Mouse (Mus musculus) thymus, postnatal 0 days (tissue): ENCODE data around the gene Mef2a. TPM values are rescaled to one million over a fixed set of nuclear protein-coding genes. Genes with fewer than 3 reads are reported as not detected.

Experiments used
- DNase-seq: peaks from one replicate; pipeline ENCODE4 v3.0.0-alpha.2; 2015; ENCODE audit warnings: low spot score
- polyA plus RNA-seq: library from polyadenylated mRNA; unstranded; fragments of >200 nt; fragmentation: Nextera tagmentation; extraction: Ambion mirVana; gene quantifications from 2 replicates; pipeline ENCODE4 v1.2.1, GENCODE M21; 2015

The Mef2a gene
- polyA plus RNA-seq, 1 experiment from 2014 or later, result 64.9 TPM

DNA sequence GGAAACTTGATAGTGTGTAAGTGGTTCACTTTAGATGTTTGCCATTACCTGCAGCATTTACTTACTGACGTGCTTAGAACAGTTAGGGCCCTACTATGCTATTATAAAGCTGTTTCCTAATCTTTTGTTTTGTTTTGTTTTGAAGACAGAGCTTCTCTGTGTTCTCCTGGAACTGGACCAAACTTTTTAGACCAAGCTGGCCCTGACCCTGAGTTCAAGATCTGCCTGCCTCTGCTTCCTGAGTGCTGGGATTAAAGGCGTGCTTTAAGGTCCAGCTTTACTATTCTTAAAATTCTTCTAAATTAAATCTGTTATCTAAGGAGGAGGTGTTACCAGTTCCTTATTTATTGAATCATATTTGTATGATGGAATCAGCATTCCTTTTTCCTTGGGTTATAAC, 126.6 kb downstream of the Mef2a start:
- no peak for DNase-seq

DNA sequence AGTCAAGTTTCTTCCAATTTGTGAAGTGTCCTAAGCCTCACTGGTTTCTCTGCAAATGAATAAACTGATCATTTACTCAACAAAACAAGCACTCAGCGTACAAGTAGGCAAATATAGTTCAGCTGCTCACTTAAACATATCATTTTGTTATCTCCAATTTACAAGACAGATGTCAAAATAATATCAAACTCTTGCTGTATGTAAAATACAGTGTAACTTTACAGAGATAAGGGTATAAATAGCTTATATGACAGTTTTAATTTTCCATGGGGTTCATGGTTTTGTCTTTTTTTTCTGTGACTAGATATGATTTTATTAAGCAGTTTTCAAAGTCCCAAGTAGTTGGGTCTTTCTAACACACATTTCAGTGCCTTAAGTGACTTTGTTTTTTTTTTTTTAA, 127.4 kb downstream of the Mef2a start:
- DNase-seq, result no peak

DNA sequence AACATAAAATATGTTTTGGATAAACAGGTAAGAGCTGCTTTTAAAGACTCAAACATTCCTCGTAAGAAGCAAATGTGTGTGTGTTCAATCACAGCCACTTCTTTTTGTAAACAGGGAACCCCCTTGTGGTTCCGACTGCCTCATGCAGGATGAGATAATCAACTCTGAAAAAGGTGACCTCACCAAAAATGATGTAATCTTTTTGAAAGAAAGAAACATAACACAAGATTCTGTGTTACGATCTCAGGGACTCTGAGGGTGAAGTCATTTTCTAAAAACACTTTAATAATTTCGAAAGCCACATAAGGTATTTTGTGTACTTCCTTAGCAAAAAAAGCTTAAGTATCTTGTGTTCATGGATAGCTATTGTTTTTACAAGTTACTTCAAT, 128.8 kb downstream of the Mef2a start:
- no peak for DNase-seq

DNA sequence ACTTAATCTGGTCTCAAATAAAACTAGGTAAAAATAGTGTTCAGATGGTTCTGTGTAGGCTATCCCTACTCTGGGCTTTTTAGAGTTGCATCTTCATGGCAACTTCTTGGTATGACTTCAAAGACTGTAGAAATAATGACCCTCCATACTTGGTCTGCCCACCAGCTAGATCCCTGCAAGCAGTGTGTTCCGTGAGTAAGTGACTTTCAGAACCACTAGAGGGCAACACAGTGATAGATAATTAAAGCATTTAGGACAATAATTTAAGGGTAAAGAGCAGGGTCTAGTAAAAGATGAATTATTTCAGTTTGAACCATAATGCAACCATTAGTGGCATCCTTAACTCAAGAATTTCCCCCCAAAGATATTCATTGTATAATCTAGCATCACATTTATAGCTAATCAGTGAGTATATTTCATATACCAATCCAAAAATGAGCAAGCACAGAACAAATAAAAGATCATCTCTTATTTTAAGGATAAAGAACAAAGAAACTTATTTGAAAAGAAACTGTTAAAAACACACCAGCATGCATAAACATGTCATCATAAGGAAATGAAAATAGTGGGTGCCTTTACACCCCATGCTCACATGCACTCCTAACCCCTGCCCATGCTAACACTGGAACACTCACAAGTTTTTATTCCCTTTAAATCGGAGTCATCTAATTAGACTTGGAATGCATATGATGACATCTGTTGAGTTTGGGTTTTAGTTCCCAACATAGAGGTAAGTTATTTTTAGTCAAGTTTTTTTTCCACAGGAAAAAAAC, 129.4 kb downstream of the Mef2a start:
- DNase-seq, result peak; percentile 58

DNA sequence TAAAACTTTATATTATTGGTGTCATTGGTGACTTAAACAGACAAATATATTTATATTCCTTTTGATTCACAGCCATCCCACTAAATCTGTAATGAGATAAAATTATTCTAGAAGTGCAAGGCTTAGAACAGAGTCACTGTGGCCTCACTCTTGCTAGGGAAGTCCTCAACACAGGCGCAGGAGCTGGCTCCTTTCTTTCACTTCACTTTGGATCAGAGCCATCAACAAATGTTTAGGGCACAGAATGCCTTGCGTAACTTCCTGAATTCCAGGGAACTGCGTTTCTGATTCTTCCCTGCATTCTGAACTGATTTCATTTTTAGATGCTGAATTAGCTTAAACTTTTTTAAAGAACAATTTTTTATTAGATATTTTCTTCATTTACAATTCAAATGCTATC, 130.7 kb downstream of the Mef2a start:
- DNase-seq, result no peak

DNA sequence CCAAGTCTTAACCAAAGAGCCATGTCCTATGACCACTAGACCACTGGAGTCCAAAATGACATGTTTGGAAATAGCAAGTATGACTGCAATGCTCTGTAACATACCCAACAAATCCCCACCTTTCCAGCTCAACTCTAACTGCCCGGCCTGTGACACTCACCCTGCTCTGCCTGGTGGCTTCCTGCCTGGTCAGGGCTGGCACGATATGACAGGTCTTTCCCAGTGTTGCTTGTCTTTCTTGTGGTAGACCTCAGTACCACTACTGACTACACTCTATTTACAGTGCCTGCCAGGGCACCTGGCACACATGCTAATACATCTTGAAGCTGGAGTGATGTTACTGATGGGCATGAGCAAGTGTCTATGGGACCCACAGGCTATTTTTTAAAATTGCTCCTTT, 134.9 kb downstream of the Mef2a start:
- peak; percentile 23 for DNase-seq

- no peak for DNase-seq
Observed at GRCm38 (mm10) chr7:67236351-67236750, 136.3 kb downstream of the Mef2a start.

- no peak for DNase-seq
Observed at GRCm38 (mm10) chr7:67234797-67235196, 137.9 kb downstream of the Mef2a start.

- no peak for DNase-seq
Observed at GRCm38 (mm10) chr7:67232504-67232903, 140.2 kb downstream of the Mef2a start.

GRCm38 (mm10) chr7:67230640-67231140, 142.0 kb downstream of the Mef2a start:
- DNase-seq, result no peak

DNA sequence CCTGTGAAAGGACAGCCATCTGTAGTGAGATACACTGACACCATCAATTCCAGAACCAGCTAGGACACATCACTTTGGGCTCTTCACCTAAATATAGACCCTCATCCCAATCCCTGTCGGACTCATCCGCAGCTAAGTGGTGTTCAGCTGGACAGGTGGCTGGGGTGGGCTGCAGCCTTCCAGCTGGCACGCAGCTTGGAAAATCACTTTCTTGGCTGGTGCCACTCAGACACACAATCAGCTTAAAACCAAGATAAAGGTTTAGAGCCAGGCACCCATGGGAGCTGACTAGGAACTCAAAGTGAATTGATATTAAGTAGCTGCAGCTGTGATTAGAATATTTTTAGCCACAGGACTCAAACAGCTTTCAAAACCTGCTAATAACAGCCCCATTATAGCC, 142.4 kb downstream of the Mef2a start:
- DNase-seq, result no peak

GRCm38 (mm10) chr7:67229701-67230100, 143.0 kb downstream of the Mef2a start:
- no peak for DNase-seq

DNA sequence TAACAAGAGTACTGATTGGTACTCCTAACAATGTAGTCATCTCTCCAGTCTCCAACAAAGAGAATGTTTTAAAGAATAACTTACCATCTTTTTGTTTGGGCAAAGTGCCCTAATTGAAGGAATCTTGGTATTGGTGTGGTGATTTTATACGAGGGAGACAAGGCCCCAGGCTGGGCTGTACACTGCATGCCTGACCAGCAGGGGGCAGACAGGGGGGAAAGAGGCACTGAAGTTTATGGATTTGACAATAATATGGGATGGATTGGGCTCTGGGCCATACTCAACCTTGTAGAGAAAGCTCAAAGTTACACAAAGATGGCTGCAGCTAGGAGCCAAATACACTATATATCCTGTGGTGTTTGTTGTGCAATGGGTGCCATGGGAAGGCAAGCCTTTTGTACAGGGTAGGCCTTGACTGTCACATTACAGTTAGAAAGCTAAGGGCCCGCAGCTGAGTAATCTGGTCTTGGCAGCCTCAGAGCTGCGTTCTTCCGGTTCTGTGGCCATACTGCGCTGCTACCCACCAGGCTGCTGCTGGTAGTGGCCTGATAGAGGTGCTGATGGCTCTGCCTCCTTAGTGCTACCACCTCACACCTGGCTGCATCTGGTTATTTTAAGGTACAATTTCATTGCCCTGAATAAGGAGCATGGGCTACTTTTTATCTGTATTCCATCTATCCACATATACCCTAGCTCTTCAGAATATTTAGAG, 143.6 kb downstream of the Mef2a start:
- DNase-seq, result peak; percentile 54

DNA sequence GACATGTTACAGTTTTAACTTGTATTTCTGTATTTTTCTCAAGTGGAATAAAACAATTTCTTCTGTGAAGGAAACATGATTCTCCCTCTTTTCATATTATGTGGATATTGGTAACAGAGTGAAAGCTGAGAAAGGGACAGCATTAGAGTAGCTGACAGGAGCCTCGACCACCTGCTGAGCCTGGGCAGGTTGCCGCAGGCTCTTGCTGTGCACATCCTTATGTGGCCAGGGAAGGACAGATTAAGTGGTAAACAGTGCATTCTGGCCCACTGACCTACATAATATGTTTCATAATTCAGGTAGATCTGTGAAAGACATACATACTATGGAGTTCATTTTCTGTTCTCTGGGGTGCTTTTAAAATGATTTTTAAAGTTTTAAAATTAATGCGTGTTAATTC, 144.3 kb downstream of the Mef2a start:
- no peak for DNase-seq

GRCm38 (mm10) chr7:67227538-67227937, 145.1 kb downstream of the Mef2a start:
- DNase-seq, result no peak

GRCm38 (mm10) chr7:67225943-67226625, 146.6 kb downstream of the Mef2a start:
- DNase-seq, result no peak

DNA sequence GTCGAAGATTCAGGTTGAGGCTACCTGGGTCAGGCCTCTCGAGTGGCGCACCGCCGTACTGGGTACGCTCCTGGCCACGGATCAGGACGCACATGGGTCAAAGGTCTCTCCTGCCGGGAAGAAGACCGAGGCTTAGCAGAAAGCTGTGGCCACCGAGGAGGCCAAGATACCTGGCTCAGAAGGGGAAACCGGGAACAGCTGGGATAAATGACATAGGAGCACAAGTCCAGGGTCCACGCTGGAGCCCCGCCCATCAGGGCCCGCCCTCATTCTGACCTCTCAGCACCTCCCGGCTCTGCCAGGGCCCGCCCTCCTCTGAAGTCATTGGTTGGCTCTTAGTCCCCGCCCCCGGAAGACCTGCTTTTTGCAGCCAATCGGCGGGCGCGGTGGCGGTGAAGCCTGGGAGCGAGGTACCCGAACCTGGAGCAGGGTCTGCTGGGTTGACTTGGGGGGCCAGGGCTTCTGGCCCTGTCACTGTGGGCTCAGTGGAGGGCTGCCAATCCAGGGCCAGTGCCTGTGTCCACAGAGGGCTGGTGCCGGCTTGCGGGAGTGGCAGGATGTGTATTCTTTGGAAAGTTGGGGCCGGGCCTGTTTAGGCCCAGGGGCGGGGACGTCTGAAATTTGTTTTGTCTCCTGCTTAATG, 150.3 kb downstream of the Mef2a start, which contains the start of gene Lysmd4:
TSS of gene Lysmd4 (plus strand) at position 325 of the 643 bp plus-strand sequence.
- DNase-seq, result peak; percentile 93

DNA sequence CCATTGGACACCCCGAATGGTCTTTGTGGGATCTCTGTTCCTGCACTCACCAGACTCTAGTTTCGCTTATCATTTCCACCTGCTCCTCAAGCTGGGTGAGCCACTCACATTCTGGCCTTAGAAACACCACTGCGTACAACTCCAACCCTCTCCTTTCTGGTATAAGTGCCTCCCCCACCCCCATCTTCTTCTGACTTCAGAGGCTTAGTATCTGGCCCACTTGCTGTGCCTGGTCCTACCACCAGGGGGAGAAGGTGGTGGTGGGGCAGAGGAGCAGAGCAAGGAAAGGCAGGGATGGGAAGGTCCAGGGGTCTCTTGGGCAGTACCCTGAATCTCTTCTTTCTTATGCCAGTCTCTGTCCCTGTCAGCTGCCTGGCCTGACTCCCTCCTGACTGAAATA, 155.6 kb downstream of the Mef2a start:
- peak; percentile 71 for DNase-seq

DNA sequence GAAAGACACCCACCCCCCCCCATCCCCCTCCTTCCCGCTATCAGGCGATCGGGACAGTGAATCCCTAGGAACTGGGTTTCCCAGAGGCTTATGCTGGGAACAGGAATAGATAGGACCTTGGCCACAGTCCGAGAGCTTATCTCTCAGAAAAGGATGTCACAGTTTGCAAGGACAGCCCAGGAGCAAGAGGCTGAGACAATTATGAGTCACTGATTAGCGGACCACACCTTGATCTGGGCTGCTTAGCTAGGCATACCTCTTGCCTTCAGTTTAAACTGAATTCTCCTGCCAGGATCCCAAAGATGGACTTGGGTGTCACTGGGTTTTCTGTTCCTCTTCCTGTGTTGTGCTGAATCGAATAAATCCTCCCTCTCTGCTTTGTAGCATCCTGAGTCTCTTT, 156.3 kb downstream of the Mef2a start:
- DNase-seq, result no peak

- no peak for DNase-seq
Observed at GRCm38 (mm10) chr7:67213589-67213988, 159.1 kb downstream of the Mef2a start.

- DNase-seq, result no peak
Observed at GRCm38 (mm10) chr7:67211971-67212370, 160.7 kb downstream of the Mef2a start.

DNA sequence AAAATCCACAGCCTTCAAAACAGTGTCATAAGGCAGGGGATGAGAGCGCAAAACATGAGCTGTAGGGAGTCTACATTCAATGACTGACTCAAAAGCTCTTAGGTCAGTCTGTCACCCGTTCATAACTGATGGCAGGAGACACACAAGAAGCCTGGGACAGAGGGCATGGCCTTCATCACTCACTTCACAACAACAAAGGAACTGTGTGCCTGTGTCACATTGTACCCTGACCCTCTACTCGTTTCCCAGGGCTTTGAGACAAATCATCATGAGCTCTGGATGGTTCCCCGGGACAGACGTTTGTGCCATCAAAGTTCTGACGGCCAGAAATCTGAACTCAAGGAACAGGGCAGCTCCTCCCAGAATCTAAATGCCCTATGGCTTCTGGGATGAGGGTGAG, 161.3 kb downstream of the Mef2a start:
- no peak for DNase-seq
